Comparison of ENCODE assay signal across 18 mouse cellular contexts in the genomic region with DNA sequence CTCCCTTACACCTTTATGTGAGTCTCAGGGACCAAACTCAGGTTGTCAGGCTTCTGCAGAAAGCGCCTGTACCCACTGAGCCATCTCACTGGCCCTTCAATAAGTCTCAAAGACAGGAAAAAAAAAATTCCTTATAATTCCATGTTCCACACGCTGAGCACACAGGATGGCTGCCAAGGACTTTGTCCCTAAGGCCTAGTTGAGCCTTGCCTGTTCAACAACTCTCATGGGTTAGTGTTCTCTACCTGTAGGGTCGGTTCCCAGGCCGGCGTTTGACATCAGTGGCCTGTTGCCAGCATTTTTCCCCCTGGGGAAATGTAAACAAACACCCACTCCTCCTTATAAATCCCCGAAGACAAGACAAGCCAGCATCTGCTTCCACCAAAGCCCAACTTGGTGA.
"Had no signal": no experiment of that assay in that cellular context is flagged by ENCODE, and none has a peak within 500 bp of the region (broad histone marks: within the 10 kb centered on the region; RNA-seq: fewer than 3 reads in every experiment).

No protein-coding gene starts in this region.

- DNase-seq: gastrocnemius, adult 2 months; gastrocnemius, postnatal 10 days; gastrocnemius, postnatal 25 days; heart, adult 18-20 months; heart, postnatal 10 days; heart, postnatal 4 days; kidney, postnatal 14 days; layer of hippocampus, adult 9-11 months; layer of hippocampus, postnatal 36 days; left cerebral cortex, postnatal 4 days had no signal

- H3K27me3 ChIP-seq: heart, embryonic 12.5 days; hindbrain, embryonic 12.5 days; hindbrain, embryonic 15.5 days; limb, embryonic 13.5 days; limb, embryonic 15.5 days; liver, embryonic 12.5 days had no signal

- H3K4me1 ChIP-seq: hindbrain, embryonic 12.5 days; hindbrain, embryonic 15.5 days; limb, embryonic 15.5 days had no signal

- H3K4me3 ChIP-seq: gastrocnemius, adult 2 months; heart, embryonic 10.5 days; heart, embryonic 12.5 days; hindbrain, embryonic 10.5 days; hindbrain, embryonic 12.5 days; hindbrain, embryonic 15.5 days; limb, embryonic 13.5 days; limb, embryonic 15.5 days; liver, embryonic 12.5 days had no signal

- H3K9me3 ChIP-seq: heart, embryonic 10.5 days; heart, embryonic 12.5 days; hindbrain, embryonic 10.5 days; hindbrain, embryonic 12.5 days; hindbrain, embryonic 15.5 days; limb, embryonic 13.5 days; limb, embryonic 15.5 days; liver, embryonic 12.5 days had no signal

- H3K36me3 ChIP-seq: heart, embryonic 10.5 days; heart, embryonic 12.5 days; hindbrain, embryonic 10.5 days; hindbrain, embryonic 12.5 days; hindbrain, embryonic 15.5 days; limb, embryonic 13.5 days; limb, embryonic 15.5 days; liver, embryonic 12.5 days had no signal
